Mouse (Mus musculus): Measurements from ENCODE around the gene Abcb5. TPM values are rescaled to one million over a fixed set of nuclear protein-coding genes. Genes with fewer than 3 reads are reported as not detected.

Abcb5 gene
- polyA plus RNA-seq, 1 experiment from 2014 or later, result not detected

- no peaks in the 10 kb centered on the region for H3K9me3 ChIP-seq (replicated peaks; ENCODE audit: control insufficient read depth, low read length)
- H3K27ac ChIP-seq (ENCODE audit: low read length), result no peak overlapping the region
- 7% methylated on average over 2 of the region's 2 CpGs for WGBS
- peaks cover 8% of the 10 kb centered on the region; the same call in 1 of the 2 replicates for H3K4me1 ChIP-seq (ENCODE audit: control insufficient read depth, insufficient read depth, low read length)
- H3K9ac ChIP-seq (ENCODE audit: low read length), result no peak overlapping the region
- H3K4me3 ChIP-seq (ENCODE audit: low read length), result no peak overlapping the region
- H3K27me3 ChIP-seq (ENCODE audit: control insufficient read depth, insufficient read depth, low read length), result peaks cover 65% of the 10 kb centered on the region
- no peak for ATAC-seq (replicated peaks; ENCODE audit: extremely low read depth, insufficient read depth, low FRiP score)
- no peaks in the 10 kb centered on the region for H3K36me3 ChIP-seq (ENCODE audit: control insufficient read depth, insufficient read depth)
- no peak overlapping the region for H3K4me2 ChIP-seq (ENCODE audit: low read depth, low read length)
Observed at GRCm38 (mm10) chr12:118838260-118838659, 128.0 kb downstream of the Abcb5 start.

DNA sequence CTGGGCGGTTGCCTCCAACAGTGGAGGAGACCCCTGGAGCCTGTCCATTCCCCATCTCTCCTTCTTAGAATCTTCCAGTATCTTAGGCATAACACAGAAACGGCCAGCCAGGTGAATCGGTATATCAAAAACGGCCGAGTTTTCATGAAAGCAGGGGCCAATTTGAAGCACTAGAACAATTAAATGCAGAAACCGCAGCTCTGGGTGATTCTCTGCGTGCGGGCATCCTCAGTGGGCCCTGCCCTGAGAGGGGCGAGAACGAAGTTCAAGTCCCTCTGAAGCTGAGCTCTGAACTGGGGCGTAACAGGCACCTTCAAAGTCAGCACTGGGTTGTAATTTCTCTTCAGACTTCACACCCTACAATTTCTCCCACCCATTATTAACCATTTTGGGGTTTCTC is 128.9 kb downstream of the Abcb5 start:
- ATAC-seq (replicated peaks; ENCODE audit: extremely low read depth, insufficient read depth, low FRiP score), result no peak
- WGBS, result 2% methylated on average over 11 of the region's 11 CpGs
- H3K4me3 ChIP-seq (ENCODE audit: low read length), result peak overlapping the region; percentile 59
- H3K4me1 ChIP-seq (ENCODE audit: control insufficient read depth, insufficient read depth, low read length), result peaks cover 8% of the 10 kb centered on the region; the same call in 1 of the 2 replicates
- H3K9ac ChIP-seq (ENCODE audit: low read length), result no peak overlapping the region
- H3K9me3 ChIP-seq (replicated peaks; ENCODE audit: control insufficient read depth, low read length), result no peaks in the 10 kb centered on the region
- H3K27ac ChIP-seq (ENCODE audit: low read length), result no peak overlapping the region
- peak overlapping the region; percentile 87 for H3K4me2 ChIP-seq (ENCODE audit: low read depth, low read length)
- peaks cover 56% of the 10 kb centered on the region for H3K27me3 ChIP-seq (ENCODE audit: control insufficient read depth, insufficient read depth, low read length)
- no peaks in the 10 kb centered on the region for H3K36me3 ChIP-seq (ENCODE audit: control insufficient read depth, insufficient read depth)

DNA sequence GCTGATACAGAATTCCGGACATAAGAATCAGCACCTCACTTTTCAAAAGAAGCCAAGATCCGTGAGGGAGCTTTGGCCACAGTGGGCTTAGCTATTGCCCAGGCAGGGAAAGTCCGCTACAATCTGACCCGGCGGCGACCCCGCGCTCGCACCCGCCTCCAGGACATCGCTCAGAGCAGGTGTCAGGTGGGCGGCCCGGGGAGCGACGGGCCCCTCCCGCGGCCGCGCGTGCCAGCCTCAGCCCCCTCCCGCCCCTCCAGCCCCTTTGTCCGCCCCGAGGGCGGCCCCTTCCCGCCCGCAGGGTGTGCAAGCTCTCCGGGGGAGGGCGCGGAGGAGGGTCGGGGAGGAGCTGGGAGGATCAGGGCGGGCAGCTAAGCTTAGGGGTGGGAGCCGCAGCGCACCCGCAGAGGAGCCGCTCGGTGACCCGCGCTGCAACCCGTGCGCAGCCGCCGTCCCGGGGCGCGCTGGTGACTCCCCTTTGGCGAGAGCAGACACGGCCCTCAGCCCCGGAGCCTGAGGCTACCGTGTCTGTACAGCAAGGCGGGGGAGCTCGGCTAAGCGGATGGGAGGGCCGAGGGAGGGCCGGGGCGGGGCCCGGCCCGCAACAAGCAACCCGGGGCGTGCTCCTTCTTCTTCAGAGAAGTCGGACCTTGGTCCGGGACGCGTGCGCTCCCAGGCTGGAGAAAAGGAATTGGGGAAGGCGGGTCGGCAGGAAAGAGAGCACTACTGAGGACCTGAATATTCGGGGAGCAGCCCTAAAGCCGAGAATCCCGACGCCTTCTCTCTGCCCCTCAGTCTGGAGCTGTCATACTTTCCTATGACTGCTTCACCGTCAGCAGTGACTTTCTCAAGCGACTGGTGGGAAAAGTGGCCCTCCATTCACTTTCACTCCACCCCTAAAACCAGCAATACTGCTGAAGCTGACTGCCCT is 129.5 kb downstream of the Abcb5 start:
- H3K27me3 ChIP-seq (ENCODE audit: control insufficient read depth, insufficient read depth, low read length), result peaks cover 55% of the 10 kb centered on the region

DNA sequence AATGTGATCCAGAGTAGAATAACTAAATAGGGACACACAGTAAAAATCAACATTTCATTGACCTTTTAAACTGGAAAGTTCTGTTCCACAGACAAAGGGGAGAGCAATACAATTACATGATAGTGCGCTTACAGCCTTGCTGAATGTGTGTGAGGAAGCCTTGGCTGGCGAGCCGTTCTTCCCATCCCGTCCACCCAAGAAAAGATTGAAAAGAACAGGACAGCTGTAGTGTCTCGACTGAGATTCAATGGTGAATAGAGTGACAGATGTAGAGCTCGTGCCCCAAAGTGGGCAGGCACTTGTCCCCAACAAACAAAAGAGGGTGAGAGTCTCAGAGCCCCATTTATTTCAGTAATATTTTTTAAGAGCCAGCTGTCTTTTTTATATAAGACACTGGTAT is 136.3 kb downstream of the Abcb5 start:
- ATAC-seq (replicated peaks; ENCODE audit: extremely low read depth, insufficient read depth, low FRiP score), result no peak
- 89% methylated on average over 6 of the region's 6 CpGs for WGBS
- Histone ChIP-seq H3K9me3 (replicated peaks; ENCODE audit: control insufficient read depth, low read length) (no peaks in the 10 kb centered on the region), H3K27me3 (ENCODE audit: control insufficient read depth, insufficient read depth, low read length) (peaks cover 1% of the 10 kb centered on the region; the same call in 1 of the 2 replicates), H3K36me3 (ENCODE audit: control insufficient read depth, insufficient read depth) (no peaks in the 10 kb centered on the region), H3K27ac (ENCODE audit: low read length) (no peak overlapping the region), H3K4me1 (ENCODE audit: control insufficient read depth, insufficient read depth, low read length) (no peaks in the 10 kb centered on the region), H3K4me3 (ENCODE audit: low read length) (no peak overlapping the region), H3K9ac (ENCODE audit: low read length) (no peak overlapping the region), H3K4me2 (ENCODE audit: low read depth, low read length) (no peak overlapping the region)

More for the DNA sequence above, 129.5 kb downstream of the Abcb5 start:
- peak overlapping the region; percentile 65 for H3K9ac ChIP-seq (ENCODE audit: low read length)
- peak overlapping the region; percentile 59 for H3K4me3 ChIP-seq (ENCODE audit: low read length)
- H3K4me1 ChIP-seq (ENCODE audit: control insufficient read depth, insufficient read depth, low read length), result peaks cover 8% of the 10 kb centered on the region; the same call in 1 of the 2 replicates
- H3K4me2 ChIP-seq (ENCODE audit: low read depth, low read length), result peak overlapping the region; percentile 87
- H3K27ac ChIP-seq (ENCODE audit: low read length), result no peak overlapping the region
- no peaks in the 10 kb centered on the region for H3K36me3 ChIP-seq (ENCODE audit: control insufficient read depth, insufficient read depth)
- WGBS, result under 1% methylated on average over 67 of the region's 72 CpGs
- H3K9me3 ChIP-seq (replicated peaks; ENCODE audit: control insufficient read depth, low read length), result no peaks in the 10 kb centered on the region
- peak; percentile 78 for ATAC-seq (replicated peaks; ENCODE audit: extremely low read depth, insufficient read depth, low FRiP score)

Other genes starting within 250 kb of the Abcb5 start
- not detected in 2 replicates for gene Sp8, start 120.1 kb downstream of the Abcb5 start, polyA plus RNA-seq (2015; fragmentation: Nextera tagmentation; extraction: Ambion mirVana)

Data from heart, embryonic 16.5 days (tissue).